Mouse (Mus musculus) neural tube, embryonic 12.5 days (tissue): ENCODE measurements around the gene Frem2. TPM values are rescaled to one million over a fixed set of nuclear protein-coding genes. Genes with fewer than 3 reads are reported as not detected.
A peak's percentile ranks its signal among the peaks of the same experiment; 100 is the strongest.

Experiments used
- ATAC-seq: fragments of 200-750 bp; cut with Nextera tagmentation; 2 replicates; pipeline ENCODE4 v1.8.0; 2017; ENCODE audit warnings: low read depth, mild to moderate bottlenecking, moderate TSS enrichment, moderate library complexity; ENCODE audit not compliant: low FRiP score
- H3K27ac ChIP-seq: fragments of 300-500 bp; sonication (generic); 2 replicates; pipeline ENCODE4 v1.5.1; 2016
- H3K27me3 ChIP-seq: fragments of 300-500 bp; sonication (generic); replicated peaks from 2 replicates; pipeline ENCODE4 v1.6.1; 2016; ENCODE audit warnings: mild to moderate bottlenecking
- H3K36me3 ChIP-seq: fragments of 300-500 bp; sonication (generic); 2 replicates; pipeline ENCODE4 v1.6.1; 2016; ENCODE audit warnings: mild to moderate bottlenecking
- H3K4me1 ChIP-seq: fragments of 300-500 bp; sonication (generic); 2 replicates; pipeline ENCODE4 v1.6.1; 2016
- H3K4me2 ChIP-seq: fragments of 300-500 bp; sonication (generic); replicated peaks from 2 replicates; pipeline ENCODE4 v1.6.1; 2016; ENCODE audit warnings: mild to moderate bottlenecking
- H3K4me3 ChIP-seq: fragments of 300-500 bp; sonication (generic); 2 replicates; pipeline ENCODE4 v1.5.1; 2016
- H3K9ac ChIP-seq: fragments of 300-500 bp; sonication (generic); 2 replicates; pipeline ENCODE4 v1.6.1; 2016; ENCODE audit warnings: mild to moderate bottlenecking
- H3K9me3 ChIP-seq: fragments of 300-500 bp; sonication (generic); 2 replicates; pipeline ENCODE4 v1.6.1; 2016; ENCODE audit warnings: mild to moderate bottlenecking
- WGBS: fragments of 180-500 bp; shearing (Covaris S2); methylation state at CpG from one replicate; pipeline ENCODE4 v1.1.7; 2016; 5-methylcytosine and 5-hydroxymethylcytosine counted together
- polyA plus RNA-seq: library from polyadenylated mRNA; unstranded; fragments of >200 nt; fragmentation: Nextera tagmentation; extraction: Ambion mirVana; gene quantifications from 2 replicates; pipeline ENCODE4 v1.2.1, GENCODE M21; 2016

Frem2 gene
- 2.1 and 2.2 TPM in 2 replicates for polyA plus RNA-seq

DNA sequence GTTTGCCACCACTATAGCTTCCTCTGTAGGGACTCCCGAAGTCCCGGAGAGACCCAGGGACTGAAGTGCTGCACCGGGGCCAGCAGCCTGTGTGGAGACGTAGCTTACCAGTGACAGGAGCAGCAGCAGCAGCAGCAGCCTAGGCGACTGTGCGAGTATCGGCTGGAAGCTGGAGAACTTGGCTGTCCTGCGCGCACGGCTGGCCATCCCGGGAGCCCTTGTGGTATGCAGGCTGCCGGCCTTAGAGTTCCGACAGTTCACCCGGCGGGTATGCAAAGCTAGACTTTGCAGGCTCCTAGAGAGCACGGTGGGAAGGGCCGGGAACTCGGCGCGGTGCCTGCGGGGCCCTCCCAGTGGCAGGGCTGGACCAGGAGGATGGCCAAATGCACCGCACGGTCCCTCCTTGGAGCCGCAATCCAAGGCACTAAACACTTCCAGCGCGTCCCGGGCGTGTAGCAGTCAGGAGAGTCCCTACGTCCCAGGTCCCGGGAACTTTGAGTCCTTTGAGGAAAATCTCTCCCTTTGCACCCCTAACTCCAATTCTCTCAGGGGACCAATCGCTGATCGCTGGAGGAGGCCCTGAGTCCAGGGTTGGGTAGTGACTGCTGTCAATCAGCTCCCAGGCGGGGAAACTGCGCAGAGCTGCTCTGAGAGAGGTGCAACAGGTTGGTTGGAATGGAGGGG, at the start of gene Frem2:
Frem2 (minus strand) TSS at position 478 of the 684 bp plus-strand sequence.
- H3K27me3 ChIP-seq = peaks cover 34% of the 10 kb centered on the region
- no peak within 1 kb of the TSS for H3K27ac ChIP-seq
- 1% methylated on average over 34 of the region's 34 CpGs for WGBS
- peaks cover 16% of the 10 kb centered on the region; the same call in 1 of the 2 replicates for H3K9me3 ChIP-seq
- peak within 1 kb of the TSS; percentile 54 for H3K4me3 ChIP-seq
- peak within 1 kb of the TSS; percentile 51 for H3K9ac ChIP-seq
- H3K4me2 ChIP-seq = peak within 1 kb of the TSS; percentile 100
- no peaks in the 10 kb centered on the region for H3K36me3 ChIP-seq
- H3K4me1 ChIP-seq = peaks cover 18% of the 10 kb centered on the region
- ATAC-seq = peak; percentile 89

DNA sequence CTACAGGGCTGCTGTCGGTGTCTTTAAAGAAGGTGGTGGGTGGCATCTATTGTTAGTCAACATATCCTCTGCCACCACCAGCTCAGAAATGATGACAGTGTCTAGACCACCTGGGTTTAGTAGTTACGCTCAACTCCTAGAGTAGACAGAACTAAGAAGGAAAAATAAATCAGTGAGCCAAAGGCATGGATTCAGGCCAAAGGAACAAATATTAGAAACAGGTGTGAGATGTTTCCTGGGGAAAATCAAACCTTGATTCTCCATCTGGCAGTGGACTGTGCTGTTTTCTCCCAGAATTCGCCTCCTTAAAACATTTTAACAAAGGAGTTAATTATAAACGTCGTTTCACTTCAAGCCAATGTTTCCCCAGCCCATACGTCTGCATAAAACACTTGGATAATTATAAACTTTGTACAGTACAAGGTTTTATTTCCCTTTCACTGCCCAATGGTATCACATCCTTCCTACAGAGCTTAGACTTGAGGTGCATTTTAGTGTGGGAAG, 48.9 kb upstream of the Frem2 start:
- ATAC-seq = no peak
- H3K9me3 ChIP-seq = no peaks in the 10 kb centered on the region
- no peaks in the 10 kb centered on the region for H3K36me3 ChIP-seq
- H3K4me1 ChIP-seq = no peaks in the 10 kb centered on the region
- H3K27ac ChIP-seq = no peak overlapping the region
- no peak overlapping the region for H3K9ac ChIP-seq
- no peaks in the 10 kb centered on the region for H3K27me3 ChIP-seq
- H3K4me3 ChIP-seq = no peak overlapping the region
- H3K4me2 ChIP-seq = no peak overlapping the region
- 72% methylated on average over 6 of the region's 6 CpGs for WGBS

DNA sequence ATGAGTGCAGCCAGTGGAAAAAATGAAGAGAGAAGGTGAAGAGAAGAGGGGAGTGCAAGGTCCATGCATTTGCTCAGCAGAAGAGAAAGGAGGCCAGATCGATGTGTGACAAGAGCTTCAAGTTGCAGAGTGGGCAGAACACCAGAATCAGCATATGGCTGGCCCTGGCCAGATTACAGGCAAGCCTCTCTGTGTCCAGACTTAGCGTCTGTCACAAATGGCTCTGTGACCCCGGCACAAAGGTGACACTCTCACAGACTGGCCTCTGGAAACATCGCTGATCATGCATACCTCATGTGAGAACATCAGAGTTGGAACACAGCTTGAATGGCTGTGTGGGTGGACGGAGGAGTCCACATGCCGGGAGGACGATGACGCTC, 46.0 kb upstream of the Frem2 start:
- no peaks in the 10 kb centered on the region for H3K9me3 ChIP-seq
- no peak overlapping the region for H3K27ac ChIP-seq
- H3K9ac ChIP-seq = no peak overlapping the region
- ATAC-seq = no peak
- no peaks in the 10 kb centered on the region for H3K36me3 ChIP-seq
- H3K4me2 ChIP-seq = no peak overlapping the region
- no peaks in the 10 kb centered on the region for H3K4me1 ChIP-seq
- no peak overlapping the region for H3K4me3 ChIP-seq
- no peaks in the 10 kb centered on the region for H3K27me3 ChIP-seq
- WGBS = 77% methylated on average over 8 of the region's 8 CpGs

DNA sequence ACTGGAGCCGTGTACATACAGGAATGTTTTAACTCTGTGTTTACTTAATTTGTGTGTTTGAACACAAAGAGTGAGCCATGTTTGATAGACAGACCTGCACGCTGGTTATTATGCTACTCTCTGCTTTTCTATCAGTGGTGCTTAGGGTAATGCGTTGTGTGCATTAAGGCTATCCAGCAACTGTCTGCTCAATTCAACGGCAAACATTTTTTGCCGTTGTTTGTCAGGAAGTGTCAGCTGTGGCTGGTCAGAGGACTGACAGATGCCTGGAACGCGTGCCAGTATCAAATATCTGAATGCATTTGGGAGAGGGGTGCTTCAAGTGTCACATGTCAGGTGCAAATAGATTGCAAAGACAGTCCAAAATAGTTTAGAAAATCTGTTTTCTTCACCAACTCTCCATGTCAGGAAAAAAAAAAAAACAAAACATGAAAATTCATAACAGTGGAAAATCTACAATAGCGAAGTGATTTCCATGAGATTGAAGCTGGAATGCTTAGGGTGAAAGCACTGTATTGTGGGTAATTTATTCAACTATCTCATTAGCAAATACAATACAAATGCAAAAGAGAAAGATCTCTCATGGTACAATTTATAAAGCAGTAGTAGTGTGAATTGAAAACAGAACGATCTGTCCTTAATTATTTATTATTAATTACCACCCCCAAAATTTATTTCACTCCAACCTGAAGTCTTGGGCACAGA, 45.4 kb upstream of the Frem2 start:
- H3K4me3 ChIP-seq = no peak overlapping the region
- H3K27me3 ChIP-seq = no peaks in the 10 kb centered on the region
- no peak overlapping the region for H3K27ac ChIP-seq
- H3K4me2 ChIP-seq = no peak overlapping the region
- no peaks in the 10 kb centered on the region for H3K9me3 ChIP-seq
- no peak overlapping the region for H3K9ac ChIP-seq
- H3K36me3 ChIP-seq = no peaks in the 10 kb centered on the region
- WGBS = 78% methylated on average over 9 of the region's 9 CpGs
- ATAC-seq = no peak
- H3K4me1 ChIP-seq = no peaks in the 10 kb centered on the region

DNA sequence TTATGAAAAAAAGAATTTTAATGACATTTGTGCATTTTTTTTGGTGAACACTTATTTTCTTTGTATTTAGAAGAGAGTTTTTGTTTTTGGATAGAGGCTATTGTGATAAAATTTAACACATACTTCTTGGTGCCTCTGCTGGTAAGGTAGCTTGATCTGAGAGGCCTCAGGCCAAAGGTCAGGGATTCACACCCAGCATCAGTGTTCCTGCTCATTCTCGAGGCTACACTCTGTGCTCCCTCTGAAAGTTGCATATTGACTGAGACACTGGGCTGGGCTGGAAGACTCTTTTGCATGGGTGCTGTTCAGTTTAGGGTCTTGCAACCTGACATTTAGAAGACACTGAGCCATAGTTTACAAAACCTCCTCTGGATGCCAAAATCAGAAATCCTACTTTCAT, 44.8 kb upstream of the Frem2 start:
- Histone ChIP-seq H3K9ac (no peak overlapping the region), H3K4me3 (no peak overlapping the region), H3K36me3 (no peaks in the 10 kb centered on the region), H3K4me2 (no peak overlapping the region), H3K4me1 (no peaks in the 10 kb centered on the region), H3K9me3 (no peaks in the 10 kb centered on the region), H3K27me3 (no peaks in the 10 kb centered on the region), H3K27ac (no peak overlapping the region)
- no peak for ATAC-seq
- 41% methylated on average over 1 of the region's 1 CpGs for WGBS

DNA sequence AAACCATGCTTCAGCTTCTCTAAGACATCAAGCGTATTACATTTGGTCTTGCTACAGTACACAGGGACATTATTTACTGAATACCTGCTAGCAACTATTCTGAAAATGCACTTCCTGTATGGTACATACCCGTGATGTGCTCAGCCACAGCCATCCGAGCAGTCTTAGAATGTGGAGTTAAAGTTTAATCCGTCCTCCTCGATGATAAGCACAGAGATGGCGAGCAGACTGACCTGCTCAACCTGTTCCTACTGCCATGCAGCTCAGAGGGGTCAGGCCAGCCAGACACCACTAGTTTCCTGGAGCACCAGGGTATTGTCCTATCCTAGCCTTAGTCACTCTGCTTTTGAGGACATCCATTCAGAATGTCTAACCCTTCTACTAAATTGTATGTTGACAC, 30.6 kb upstream of the Frem2 start:
- H3K27me3 ChIP-seq = no peaks in the 10 kb centered on the region
- no peak overlapping the region for H3K9ac ChIP-seq
- no peak overlapping the region for H3K4me2 ChIP-seq
- no peak for ATAC-seq
- 86% methylated on average over 6 of the region's 6 CpGs for WGBS
- H3K4me3 ChIP-seq = no peak overlapping the region
- H3K27ac ChIP-seq = no peak overlapping the region
- no peaks in the 10 kb centered on the region for H3K4me1 ChIP-seq
- no peaks in the 10 kb centered on the region for H3K9me3 ChIP-seq
- no peaks in the 10 kb centered on the region for H3K36me3 ChIP-seq

DNA sequence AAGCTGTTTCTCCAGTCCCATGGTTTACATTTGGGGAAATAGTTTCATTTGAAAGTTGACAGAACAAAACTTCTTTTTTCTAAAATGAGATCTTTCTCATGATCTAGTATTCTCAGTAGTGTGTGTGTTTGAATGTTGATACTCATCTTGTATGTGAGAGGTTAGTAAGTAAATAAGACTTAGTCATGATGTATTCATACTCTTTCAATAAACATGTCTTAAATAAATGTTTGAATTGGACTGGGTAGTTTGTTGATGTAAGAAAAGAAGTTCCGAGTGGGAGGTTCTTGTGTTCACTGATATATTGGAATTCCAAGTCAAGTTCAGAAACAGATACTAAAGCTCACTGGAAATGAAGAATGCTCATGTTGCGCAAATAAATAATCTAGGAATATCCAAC, 25.1 kb upstream of the Frem2 start:
- Histone ChIP-seq H3K4me2 (no peak overlapping the region), H3K27me3 (no peaks in the 10 kb centered on the region), H3K9me3 (no peaks in the 10 kb centered on the region), H3K36me3 (no peaks in the 10 kb centered on the region), H3K4me1 (no peaks in the 10 kb centered on the region), H3K4me3 (no peak overlapping the region), H3K27ac (no peak overlapping the region), H3K9ac (no peak overlapping the region)
- 87% methylated on average over 2 of the region's 2 CpGs for WGBS
- no peak for ATAC-seq

DNA sequence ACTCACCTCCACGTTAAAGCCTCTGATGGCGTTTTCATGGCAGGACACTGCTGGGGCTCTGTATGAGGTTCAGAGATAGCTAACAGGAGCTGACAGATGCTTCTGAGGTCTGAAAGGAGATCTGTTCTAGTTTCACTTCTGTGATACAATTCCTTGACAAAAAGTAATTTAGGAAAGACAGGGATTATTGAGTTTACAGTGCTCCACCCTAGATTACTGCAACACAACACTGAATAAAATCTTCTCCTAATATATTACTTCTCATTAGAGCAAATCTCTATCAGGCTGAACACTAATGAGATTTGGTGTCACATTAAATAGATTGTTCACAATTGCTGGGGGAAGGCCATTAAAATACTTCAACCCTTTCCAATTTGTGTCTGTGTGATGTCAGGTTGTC, 23.7 kb upstream of the Frem2 start:
- H3K4me2 ChIP-seq = no peak overlapping the region
- H3K4me3 ChIP-seq = no peak overlapping the region
- H3K4me1 ChIP-seq = no peaks in the 10 kb centered on the region
- H3K9me3 ChIP-seq = no peaks in the 10 kb centered on the region
- H3K36me3 ChIP-seq = no peaks in the 10 kb centered on the region
- no peaks in the 10 kb centered on the region for H3K27me3 ChIP-seq
- H3K27ac ChIP-seq = no peak overlapping the region
- WGBS = 42% methylated on average over 2 of the region's 2 CpGs
- H3K9ac ChIP-seq = no peak overlapping the region
- no peak for ATAC-seq

DNA sequence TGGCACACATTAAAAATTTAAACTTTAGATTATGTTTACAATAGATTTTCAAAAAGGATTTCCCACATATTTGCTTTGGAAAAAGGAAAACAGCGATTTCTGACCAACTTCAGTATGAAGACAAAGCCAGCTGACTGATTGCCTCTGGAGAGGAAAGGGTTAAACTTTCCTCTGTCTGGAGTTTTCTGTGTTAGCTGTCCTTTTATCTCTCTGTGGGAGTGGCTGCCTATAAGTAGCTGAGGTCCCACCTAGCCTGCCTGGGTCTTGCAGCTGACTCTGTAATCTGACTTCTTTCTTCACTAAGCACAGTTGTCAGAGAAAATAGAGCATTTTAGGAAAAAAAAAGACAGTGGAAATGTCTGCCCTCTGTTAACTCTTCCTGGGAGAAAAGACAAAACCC, 17.1 kb upstream of the Frem2 start:
- 33% methylated on average over 1 of the region's 1 CpGs for WGBS
- no peaks in the 10 kb centered on the region for H3K9me3 ChIP-seq
- no peak overlapping the region for H3K27ac ChIP-seq
- no peak overlapping the region for H3K9ac ChIP-seq
- H3K36me3 ChIP-seq = no peaks in the 10 kb centered on the region
- ATAC-seq = no peak
- no peak overlapping the region for H3K4me2 ChIP-seq
- H3K27me3 ChIP-seq = no peaks in the 10 kb centered on the region
- no peak overlapping the region for H3K4me3 ChIP-seq
- H3K4me1 ChIP-seq = no peaks in the 10 kb centered on the region

DNA sequence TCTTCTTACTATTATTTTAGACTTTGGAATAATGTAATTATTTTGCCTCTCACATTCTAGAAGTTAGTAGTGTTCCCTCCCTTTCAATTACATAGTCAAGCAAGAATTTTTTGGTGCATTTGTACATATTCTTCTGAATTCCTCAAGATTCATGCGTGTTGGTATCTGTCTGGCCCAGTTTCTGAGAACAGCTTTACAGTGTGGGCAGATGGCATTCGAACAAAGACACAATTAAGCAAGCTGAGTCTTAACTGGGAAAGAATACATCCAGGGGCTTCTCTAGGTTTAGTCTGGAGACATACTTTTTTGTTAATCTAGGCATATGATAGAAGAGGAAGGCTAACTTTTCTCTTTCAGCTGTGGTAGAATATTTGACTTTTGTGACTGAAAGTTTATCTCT, 12.6 kb upstream of the Frem2 start:
- 87% methylated on average over 2 of the region's 2 CpGs for WGBS

DNA sequence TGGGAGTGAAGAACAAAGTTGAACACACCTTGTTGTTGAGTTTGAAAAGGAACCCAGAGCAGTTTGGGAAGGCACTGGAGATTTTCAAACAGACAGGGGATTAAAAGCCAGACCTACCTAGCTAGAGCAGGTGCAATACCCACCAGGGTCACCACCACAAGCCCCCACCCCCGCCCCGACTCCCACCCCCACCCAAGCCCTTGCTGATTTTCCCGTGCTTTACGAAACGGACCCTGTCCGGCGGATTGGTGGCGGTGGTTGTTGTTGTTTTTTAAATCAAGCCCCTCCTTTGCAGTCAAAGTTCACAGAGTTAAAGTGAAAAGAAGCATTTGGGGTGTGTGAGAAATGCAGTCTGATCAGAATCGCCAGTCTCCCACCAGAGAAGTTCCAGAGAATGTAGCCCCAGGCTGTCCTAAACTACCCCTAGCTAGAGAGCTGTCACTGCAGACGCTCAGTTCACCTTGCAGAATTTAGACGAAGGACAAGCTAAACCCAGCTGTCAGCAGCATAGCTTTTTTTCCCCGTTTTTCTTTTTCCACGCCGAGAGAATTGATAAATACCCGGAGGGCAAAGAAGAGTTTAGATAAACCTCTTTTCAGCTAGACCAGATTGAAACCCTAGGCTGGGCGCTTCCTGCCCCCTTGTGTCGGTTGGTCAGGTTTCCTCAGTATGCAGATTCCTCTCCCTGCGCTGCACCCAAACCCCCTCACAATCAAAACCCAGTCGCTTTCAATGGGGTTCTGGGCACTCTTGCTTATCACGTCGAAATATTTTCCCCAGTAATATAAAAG, 784 bp upstream of the Frem2 start:
- H3K36me3 ChIP-seq = no peaks in the 10 kb centered on the region
- no peak for ATAC-seq
- under 1% methylated on average over 21 of the region's 21 CpGs for WGBS

More for the DNA sequence above, 12.6 kb upstream of the Frem2 start:
- no peak for ATAC-seq
- no peak overlapping the region for H3K27ac ChIP-seq
- no peaks in the 10 kb centered on the region for H3K4me1 ChIP-seq
- H3K4me3 ChIP-seq = no peak overlapping the region
- H3K27me3 ChIP-seq = no peaks in the 10 kb centered on the region
- no peaks in the 10 kb centered on the region for H3K36me3 ChIP-seq
- H3K4me2 ChIP-seq = no peak overlapping the region
- H3K9me3 ChIP-seq = no peaks in the 10 kb centered on the region
- no peak overlapping the region for H3K9ac ChIP-seq

DNA sequence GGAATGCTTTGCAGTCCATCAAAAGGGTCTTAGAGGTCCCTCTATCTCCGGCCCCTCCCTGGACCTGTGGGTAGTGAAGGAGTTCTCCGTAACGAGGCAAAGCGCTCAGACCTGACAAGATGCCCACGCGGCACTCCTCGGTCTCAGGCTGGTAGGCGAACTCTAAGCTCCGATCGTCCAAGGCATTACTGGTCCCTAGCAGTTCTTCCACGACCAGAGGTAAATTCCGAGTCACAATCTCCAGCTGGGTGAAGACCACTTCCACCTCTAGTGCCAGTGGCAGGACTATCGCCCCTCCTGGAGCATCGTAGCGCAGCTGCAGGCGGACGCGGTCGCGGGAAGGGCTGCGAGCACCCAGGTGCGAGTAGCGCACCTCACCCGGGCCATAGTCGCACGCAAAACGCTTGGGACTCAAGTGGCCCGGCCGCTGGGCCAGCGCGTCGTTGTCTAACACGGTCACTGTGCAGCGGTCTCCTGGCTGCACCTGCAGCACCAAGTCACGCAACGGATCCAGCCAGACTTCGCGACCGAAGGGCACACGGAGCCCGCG, 752 bp downstream of the Frem2 start:
- Histone ChIP-seq H3K9me3 (peaks cover 16% of the 10 kb centered on the region; the same call in 1 of the 2 replicates), H3K9ac (peak overlapping the region; percentile 51), H3K4me1 (peaks cover 18% of the 10 kb centered on the region), H3K4me2 (peak overlapping the region; percentile 100), H3K36me3 (no peaks in the 10 kb centered on the region), H3K27me3 (peaks cover 34% of the 10 kb centered on the region), H3K27ac (no peak overlapping the region), H3K4me3 (peak overlapping the region; percentile 54)
- WGBS = 1% methylated on average over 42 of the region's 42 CpGs
- peak; percentile 39; the same call in 1 of the 2 replicates for ATAC-seq

More for the DNA sequence above, 784 bp upstream of the Frem2 start:
- Histone ChIP-seq H3K4me2 (peak overlapping the region; percentile 100), H3K27ac (no peak overlapping the region), H3K4me1 (peaks cover 18% of the 10 kb centered on the region), H3K27me3 (peaks cover 34% of the 10 kb centered on the region), H3K9me3 (peaks cover 16% of the 10 kb centered on the region; the same call in 1 of the 2 replicates), H3K4me3 (peak overlapping the region; percentile 54), H3K9ac (no peak overlapping the region)
